ENCODE assay signal across 11 mouse cellular contexts in the genomic region with DNA sequence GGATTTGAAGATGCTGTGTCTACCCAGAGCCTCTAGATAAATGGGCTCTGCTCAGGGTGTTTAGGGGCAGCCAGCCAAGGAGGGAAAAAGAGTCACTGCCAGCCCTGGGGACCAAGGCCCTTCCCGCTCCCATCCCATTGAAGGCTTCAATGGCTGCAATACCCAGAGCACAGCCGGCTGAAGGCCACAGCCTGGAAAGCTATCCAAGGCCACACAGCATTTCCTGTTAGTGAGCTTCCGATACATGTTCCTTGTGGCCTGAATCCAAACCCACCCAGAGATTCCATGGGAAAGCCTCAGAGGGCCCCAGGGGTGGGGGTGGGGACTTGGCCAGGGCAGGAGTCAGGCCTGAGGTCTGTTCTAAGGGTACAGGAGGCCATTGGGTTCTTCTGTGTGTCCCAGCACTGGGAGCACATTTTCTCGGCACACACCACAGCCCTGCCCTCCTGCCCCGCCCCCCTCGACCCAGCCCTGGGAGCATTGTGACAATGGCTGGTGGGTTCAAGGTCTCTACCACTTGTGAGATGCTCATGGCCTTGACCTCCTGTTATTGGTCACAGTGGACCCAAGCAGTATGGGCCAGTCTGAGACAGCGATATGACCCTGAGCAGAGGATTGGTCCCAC. TPM values are rescaled to one million over a fixed set of nuclear protein-coding genes. Genes with fewer than 3 reads are reported as not detected.
DNase-seq lines count a peak whose midpoint lies in the region; ATAC-seq lines count a peak whose summit lies in the region.
"Had no signal": no experiment of that assay in that cellular context is flagged by ENCODE, and none has a peak within 500 bp of the region (broad histone marks: within the 10 kb centered on the region; RNA-seq: fewer than 3 reads in every experiment).

No protein-coding gene starts in this region.

- peak overlapping the region; percentile 54 for H3K27ac ChIP-seq in intestine, embryonic 16.5 days (ENCODE audit: low read length)
- peak overlapping the region; percentile 65 for H3K27ac ChIP-seq in lung, embryonic 15.5 days
- H3K27ac ChIP-seq: heart, embryonic 13.5 days had no signal

- H3K36me3 ChIP-seq in intestine, embryonic 16.5 days (ENCODE audit: control insufficient read depth, insufficient read depth, low read length), result no peaks in the 10 kb centered on the region
- H3K36me3 ChIP-seq in lung, embryonic 15.5 days, result no peaks in the 10 kb centered on the region
- H3K36me3 ChIP-seq: heart, embryonic 13.5 days had no signal

- H3K4me1 ChIP-seq in intestine, embryonic 16.5 days (ENCODE audit: control insufficient read depth, insufficient read depth, low read length), result peaks cover 18% of the 10 kb centered on the region
- peaks cover 43% of the 10 kb centered on the region for H3K4me1 ChIP-seq in lung, embryonic 15.5 days

- peak; percentile 52 for ATAC-seq in intestine, embryonic 16.5 days
- peak; percentile 44; the same call in 1 of the 2 replicates for ATAC-seq in lung, embryonic 15.5 days (ENCODE audit: borderline replicate concordance, extremely low read depth, low FRiP score, low TSS enrichment)
- ATAC-seq in monocyte, adult 5-6 weeks (replicated peaks; ENCODE audit: insufficient number of reproducible peaks, low FRiP score, low TSS enrichment, poor library complexity, severe bottlenecking), result no peak

- 0 out of 2 replicates have a peak, but pooled peaks cover 3% of the 10 kb centered on the region for H3K9me3 ChIP-seq in intestine, embryonic 16.5 days (ENCODE audit: control insufficient read depth, low read length)
- peaks cover 2% of the 10 kb centered on the region; the same call in 1 of the 2 replicates for H3K9me3 ChIP-seq in lung, embryonic 15.5 days

- peak; percentile 39 for DNase-seq in gastrocnemius, postnatal 14 days
- no peak for DNase-seq in gastrocnemius, adult 18-20 months (ENCODE audit: low spot score)
- peak; percentile 91 for DNase-seq in adrenal gland, postnatal 14 days
- no peak for DNase-seq in frontal cortex, postnatal 10 days (ENCODE audit: low spot score in 2 of 2)
- no peak for DNase-seq in urinary bladder, postnatal 25 days (ENCODE audit: low spot score)
- DNase-seq: right cerebral cortex, postnatal 14 days had no signal

- H3K4me3 ChIP-seq in intestine, embryonic 16.5 days (ENCODE audit: low read length), result no peak overlapping the region
- no peak overlapping the region for H3K4me3 ChIP-seq in lung, embryonic 15.5 days
- H3K4me3 ChIP-seq: heart, embryonic 13.5 days had no signal

- whole genome bisulfite sequencing in intestine, embryonic 16.5 days, result 57% methylated on average over 7 of the region's 7 CpGs
- 50% methylated on average over 7 of the region's 7 CpGs for WGBS in lung, embryonic 15.5 days

- intact Hi-C loops in gastrocnemius, postnatal 14 days (cut with DNase I; ENCODE audit: low total_unique reads), result no loop called here

- H3K9ac ChIP-seq in intestine, embryonic 16.5 days (ENCODE audit: low read depth, low read length), result peak overlapping the region; percentile 53
- H3K9ac ChIP-seq in lung, embryonic 15.5 days, result no peak overlapping the region
- H3K9ac ChIP-seq: heart, embryonic 13.5 days had no signal

- H3K4me2 ChIP-seq in intestine, embryonic 16.5 days (ENCODE audit: low read depth, low read length), result no peak overlapping the region
- no peak overlapping the region for H3K4me2 ChIP-seq in lung, embryonic 15.5 days
- H3K4me2 ChIP-seq: heart, embryonic 13.5 days had no signal

- no peaks in the 10 kb centered on the region for H3K27me3 ChIP-seq in intestine, embryonic 16.5 days (replicated peaks; ENCODE audit: control insufficient read depth, insufficient read depth, low read length)
- no peaks in the 10 kb centered on the region for H3K27me3 ChIP-seq in lung, embryonic 15.5 days

RNA-seq across cellular contexts. Expression of a gene that starts 23.4 kb away (rescaled TPM):
- total RNA-seq in gastrocnemius, postnatal 14 days (2021), result 10 to 100 TPM; 22.7 to 28.7 TPM
- total RNA-seq in gastrocnemius, adult 18-20 months (2021), result 10 to 100 TPM; 28.9 to 32.6 TPM
- total RNA-seq in adrenal gland, postnatal 14 days (2021), result 29.9 and 33.9 TPM in 2 replicates
- polyA plus RNA-seq in intestine, embryonic 16.5 days (2015; fragmentation: Nextera tagmentation; extraction: Ambion mirVana), result 7.3 and 8.3 TPM in 2 replicates
- polyA plus RNA-seq in lung, embryonic 15.5 days (2015; fragmentation: Nextera tagmentation; extraction: Ambion mirVana), result 9.6 and 12.6 TPM in 2 replicates
- total RNA-seq in monocyte, adult 5-6 weeks (2017), result 9.9 to 23.3 TPM (median 10.5 TPM) in 3 replicates

RNA-seq across cellular contexts. Expression of a gene that starts 27.6 kb away (rescaled TPM):
- not detected for total RNA-seq in gastrocnemius, postnatal 14 days (2021)
- total RNA-seq in gastrocnemius, adult 18-20 months (2021), result not detected
- 1.0 and 1.1 TPM in 2 replicates for total RNA-seq in adrenal gland, postnatal 14 days (2021)
- polyA plus RNA-seq in intestine, embryonic 16.5 days (2015; fragmentation: Nextera tagmentation; extraction: Ambion mirVana), result 0.55 and 0.67 TPM in 2 replicates
- polyA plus RNA-seq in lung, embryonic 15.5 days (2015; fragmentation: Nextera tagmentation; extraction: Ambion mirVana), result 1.1 and 1.4 TPM in 2 replicates
- total RNA-seq in monocyte, adult 5-6 weeks (2017), result not detected in 3 replicates
- total RNA-seq: common myeloid progenitor, adult 5-6 weeks had no signal
- polyA plus RNA-seq: heart, embryonic 13.5 days had no signal

Comparison
In these comparisons a context has a peak if more than half of its experiments do, and no peak if none do; other contexts are left out.
1. DNase-seq: peak in gastrocnemius, postnatal 14 days (single experiment) and adrenal gland, postnatal 14 days (single experiment); none in gastrocnemius, adult 18-20 months (single experiment), frontal cortex, postnatal 10 days (0 of 2) and urinary bladder, postnatal 25 days (single experiment).